Mouse (Mus musculus): ENCODE measurements around the gene Tacr1. TPM values are rescaled to one million over a fixed set of nuclear protein-coding genes. Genes with fewer than 3 reads are reported as not detected.
"Not testable (repeated sequence)": the region's sequence is repeated elsewhere in the genome, so short reads cannot be mapped to it uniquely, and the experiment has no call there.

Gene Tacr1
- total RNA-seq (2021): 1 to 10 TPM; 5.0 to 6.1 TPM

DNA sequence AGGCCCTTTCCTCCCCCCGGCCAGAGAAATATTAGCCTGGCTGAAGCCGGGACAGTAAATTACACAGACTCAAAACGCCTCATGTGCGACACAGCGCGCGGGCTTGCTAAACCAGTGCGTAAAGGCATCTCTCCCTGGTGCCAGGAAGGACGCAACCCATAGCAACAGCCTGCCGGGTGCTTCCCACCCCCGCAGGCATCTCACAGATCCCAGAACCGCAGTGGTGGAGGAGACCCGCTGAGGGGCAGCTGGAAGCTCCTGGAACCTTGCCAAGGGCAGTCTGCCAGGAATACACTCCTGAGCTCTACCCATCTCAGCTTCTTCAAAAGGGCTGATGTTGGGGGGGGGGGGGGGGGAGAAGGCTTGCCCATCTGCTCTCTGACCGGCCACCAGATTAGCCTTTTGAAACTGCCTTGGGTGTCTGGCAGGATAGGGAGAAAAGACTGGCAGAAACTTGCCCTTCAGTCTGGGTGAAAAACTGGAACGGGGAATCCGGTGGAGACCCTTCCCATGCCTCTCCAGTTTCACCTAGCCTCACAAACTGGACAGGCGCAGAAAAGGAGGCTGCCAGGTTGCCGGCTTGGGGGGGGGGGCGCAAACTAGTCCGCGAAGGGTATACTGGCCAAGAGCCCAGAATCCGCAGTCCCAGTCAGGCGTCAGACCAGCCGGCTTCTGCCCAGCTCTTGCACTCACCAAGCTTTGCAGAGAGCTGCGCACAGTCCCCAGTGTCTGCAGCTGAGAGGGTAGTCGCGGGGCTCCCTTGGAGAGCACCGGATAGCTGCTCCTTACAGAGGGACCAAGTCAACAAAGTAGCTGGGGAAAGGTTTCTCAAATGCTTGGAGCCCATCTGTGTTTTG lies at the start of gene Tacr1:
Tacr1 (plus strand) TSS at position 740 of the 857 bp plus-strand sequence.
- intact Hi-C loops (cut with DNase I): no loop called here
- peak; percentile 95 for DNase-seq

DNA sequence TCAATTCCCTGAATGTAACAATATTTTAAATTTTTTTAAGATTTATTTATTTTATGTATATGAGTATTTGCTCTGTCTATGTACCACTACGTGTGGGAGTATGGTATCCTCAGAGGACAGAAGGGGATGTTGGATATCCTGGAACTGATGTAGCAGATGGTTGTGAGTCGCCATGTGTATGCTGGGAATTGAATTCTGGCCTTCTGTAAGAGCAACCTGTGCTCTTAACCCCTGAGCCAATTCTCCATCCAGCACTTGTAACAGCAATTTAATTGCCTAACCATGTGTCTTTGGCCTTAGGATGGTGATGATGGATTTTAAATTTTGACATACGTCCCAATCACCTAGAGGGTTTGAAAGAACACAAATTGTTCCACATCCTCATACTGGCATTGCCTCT lies 26.0 kb upstream of the Tacr1 start:
- DNase-seq: no peak
- intact Hi-C loops (cut with DNase I): loop anchor here (10.0 kb wide), 1 partner anchor 391 kb away; no protein-coding TSS in a partner anchor

DNA sequence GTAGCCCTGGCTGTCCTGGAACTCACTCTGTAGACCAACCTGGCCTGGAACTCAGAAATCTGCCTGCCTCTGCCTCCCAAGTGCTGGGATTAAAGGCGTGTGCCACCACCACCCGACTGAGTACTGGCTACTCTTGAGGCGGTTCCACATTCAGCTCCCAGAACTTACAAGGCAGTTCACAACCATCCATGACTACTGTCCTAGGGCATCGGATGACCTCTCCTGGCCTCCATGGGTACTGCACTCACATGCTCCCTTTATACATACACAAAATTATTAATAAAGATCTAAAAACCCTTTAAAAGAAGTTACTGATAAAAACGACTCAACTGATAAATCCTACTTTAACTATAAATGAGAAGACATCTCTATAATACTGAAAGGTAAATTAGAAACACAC lies 18.6 kb upstream of the Tacr1 start:
- intact Hi-C loops (cut with DNase I): no loop called here
- no peak for DNase-seq

DNA sequence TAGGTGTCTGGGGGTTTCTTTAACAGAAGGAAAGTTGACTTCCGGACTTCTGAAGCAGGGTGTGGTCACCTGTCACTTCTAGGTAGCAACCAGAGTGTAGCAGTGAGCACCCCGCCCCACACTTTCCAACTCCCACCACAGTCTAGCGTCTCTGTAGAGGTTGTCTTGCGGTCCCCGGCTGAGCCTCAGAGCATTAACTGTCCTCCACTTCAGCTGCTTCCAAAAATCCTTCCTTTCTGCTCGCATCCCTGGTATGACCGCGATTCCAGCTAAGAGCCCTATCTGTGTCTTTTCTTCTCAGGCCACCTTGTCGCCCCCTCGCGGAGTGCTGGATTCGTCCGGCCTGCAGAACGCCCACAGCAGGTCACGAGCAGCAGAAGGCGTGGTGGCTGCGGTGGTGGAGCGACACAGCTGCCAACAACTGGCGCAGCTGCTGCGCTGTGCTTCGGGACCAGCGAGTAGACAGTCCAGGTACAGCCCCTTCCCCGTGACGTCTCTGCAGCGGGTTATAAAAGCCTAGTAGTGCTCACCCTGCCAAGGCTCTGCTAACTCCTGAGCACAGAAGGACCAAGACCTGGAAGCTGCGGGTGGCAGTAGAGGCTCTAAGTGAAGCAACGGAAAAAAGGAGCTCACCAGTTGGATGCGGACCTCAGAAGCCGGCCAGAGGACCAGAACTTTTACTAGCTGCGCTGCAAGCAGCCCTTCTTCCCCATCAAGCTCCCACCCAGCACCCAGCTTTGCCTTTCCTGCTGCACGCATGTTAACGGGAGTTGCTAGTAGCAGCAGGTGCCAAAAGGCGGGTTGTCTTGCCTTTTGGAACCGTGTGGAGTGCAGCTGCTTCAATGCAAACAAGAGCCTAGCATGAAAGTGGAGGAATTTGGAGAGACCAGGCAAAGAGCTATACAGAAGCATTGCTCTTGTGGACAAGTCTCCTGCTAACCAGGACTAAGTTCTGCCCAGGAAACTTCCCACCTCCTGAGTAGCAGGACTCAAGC lies 664 bp downstream of the Tacr1 start:
- DNase-seq: peak; percentile 46
- intact Hi-C loops (cut with DNase I): no loop called here

DNA sequence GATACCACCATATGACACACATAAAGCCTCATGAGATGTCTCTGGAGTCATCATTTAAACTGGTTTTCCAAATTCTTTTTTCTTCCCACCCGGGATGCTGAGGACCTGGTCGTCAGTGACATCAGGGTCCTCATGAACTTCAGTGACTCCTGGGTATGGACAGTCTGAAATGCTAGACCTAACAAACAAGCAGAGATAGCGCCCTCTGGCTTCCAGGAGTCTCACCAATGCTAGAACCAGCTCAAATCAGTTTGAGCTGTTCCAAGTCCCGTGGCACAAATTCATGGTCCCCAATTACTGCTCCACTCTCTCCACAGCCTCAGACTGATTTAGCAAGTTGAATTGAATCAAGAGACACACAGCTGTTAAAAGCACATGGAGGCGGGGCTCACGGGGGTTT lies 16.2 kb downstream of the Tacr1 start:
- no peak for DNase-seq
- intact Hi-C loops (cut with DNase I): no loop called here

DNA sequence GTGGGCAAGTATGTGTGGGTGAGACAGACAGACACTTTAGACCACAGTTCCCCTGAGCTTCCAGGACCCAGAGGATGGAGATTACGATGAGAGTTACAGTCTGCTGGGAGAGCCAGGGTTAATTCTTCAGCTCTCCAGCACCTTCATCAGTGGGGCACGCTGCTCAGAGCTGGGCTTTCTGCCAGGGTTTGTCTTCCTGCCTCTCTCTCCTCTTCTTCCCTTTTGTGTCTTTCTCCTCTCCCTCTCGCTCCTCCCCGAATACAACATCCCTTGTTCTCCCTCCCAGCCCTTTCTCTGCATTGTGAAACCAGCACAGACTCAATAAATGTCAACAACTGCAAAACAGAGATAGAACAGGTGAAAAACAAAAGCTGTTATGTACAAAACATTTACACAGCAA lies 18.1 kb downstream of the Tacr1 start:
- DNase-seq: no peak
- intact Hi-C loops (cut with DNase I): no loop called here

DNA sequence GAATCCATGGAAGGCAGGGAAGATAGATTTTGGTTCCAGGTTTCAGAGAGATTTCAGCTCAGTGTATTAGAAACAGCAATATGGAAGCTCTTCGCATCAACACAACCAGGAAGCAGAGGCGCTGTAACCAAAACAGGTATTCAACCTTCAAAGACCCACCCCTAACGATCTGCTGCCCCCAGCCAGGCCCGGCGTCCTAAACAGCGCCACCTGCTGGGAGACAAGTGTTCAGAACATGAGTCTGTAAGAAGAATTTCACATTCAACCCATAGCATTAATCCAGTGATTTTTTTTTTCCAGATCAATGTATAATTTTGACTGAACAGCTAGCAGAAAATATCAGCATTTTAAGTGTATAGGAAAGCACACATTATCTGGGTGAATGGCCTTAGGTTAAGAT lies 26.8 kb downstream of the Tacr1 start:
- intact Hi-C loops (cut with DNase I): no loop called here
- no peak for DNase-seq

DNA sequence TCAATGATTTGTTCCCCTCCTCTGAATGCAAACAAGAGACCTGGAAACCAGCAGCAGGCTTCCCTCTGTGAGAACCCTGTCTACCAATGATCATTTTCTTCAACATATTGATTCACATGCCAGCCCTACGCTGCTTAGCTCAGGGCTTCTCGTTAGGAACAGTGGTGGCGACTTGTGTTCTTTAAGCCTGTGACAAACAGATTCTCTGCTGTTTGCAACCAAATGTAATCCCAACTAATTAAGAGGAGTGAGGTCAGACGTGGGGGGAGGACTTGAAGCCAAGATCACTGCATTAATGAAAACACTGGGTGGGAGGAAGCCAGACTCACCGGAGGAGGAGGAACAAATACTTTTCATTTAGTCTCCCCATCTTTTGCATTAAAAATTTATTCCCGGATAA lies 27.6 kb downstream of the Tacr1 start:
- intact Hi-C loops (cut with DNase I): no loop called here
- no peak for DNase-seq

DNA sequence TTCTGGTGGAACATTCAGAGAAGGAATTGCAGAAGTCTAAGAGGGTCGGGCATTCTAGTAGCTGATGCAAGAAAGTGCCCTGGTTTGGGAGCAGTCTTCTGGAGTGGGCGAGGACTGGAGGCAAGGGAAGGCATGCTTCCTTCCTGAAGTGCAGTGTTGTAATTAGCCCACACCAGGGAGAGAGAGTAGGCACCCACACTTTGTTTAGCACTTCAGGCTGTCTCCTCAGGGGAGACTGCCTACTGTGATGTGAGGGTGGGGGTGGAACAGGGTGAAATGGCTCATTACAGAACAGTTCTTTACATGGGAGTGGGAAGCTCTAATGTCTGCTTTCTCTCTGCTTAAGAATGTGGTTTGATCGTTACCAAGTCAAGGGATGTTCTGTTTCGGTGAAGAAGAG lies 35.0 kb downstream of the Tacr1 start:
- no peak for DNase-seq
- intact Hi-C loops (cut with DNase I): no loop called here

DNA sequence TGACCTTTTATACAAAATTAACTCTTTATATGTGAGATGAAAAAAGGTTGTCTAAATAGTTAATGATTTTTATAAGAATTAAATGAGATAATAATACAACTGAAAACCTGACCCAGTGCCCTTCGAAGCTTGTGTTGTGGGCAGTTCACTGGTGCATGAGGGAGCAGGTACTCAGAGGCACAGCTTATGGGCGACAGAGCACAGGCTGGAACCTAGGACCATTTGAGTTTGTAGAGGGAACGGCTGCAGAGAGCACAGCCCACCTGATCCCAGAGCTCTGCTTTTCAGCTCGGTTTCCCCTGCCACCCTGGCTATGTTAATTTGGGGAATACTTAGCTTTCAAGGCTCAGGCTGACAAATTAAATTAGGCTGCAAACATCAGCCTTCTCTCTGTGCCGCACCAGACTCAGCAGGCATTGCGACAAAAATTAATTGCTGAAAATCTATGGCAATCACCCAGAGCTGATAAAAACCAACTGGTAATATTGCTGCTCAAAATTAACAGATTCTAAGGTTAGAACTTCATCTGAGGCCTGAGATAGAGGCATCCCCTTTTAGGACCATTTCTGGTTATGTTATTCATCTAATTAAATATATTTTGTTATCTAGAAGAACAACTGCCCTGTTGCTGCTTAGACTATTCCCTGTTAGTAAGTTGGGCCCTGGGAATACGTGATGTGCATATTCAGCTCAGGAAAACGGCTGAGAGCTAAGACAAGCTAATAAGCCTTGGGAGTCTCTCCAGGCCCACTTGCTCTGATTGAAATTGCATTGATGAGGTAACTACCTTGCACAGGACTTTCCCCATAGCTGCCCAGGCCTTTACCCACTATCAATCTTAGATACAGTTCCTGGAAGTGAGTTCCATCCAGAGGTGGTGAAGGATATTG lies 50.3 kb downstream of the Tacr1 start:
- intact Hi-C loops (cut with DNase I); DNase-seq: not testable (repeated sequence)

DNA sequence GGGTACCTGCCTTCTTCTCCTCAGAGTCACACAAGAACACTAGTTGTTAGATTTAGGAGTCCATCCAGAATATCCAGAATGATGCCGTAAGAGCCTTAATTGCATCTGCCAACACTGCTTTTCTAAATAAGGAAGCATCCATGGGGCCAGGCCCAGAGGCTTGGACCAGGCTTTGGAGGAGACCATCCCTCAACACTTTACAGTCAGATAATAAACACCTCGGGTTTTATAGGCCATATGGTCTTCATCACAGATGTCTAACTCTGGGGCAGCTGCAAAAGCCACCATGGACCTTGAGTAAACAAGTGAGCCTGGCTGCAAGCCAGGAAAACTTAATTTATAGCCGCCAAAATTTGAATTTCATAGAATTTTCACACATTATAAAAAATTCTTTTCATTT lies 53.1 kb downstream of the Tacr1 start:
- intact Hi-C loops (cut with DNase I): no loop called here
- DNase-seq: no peak

DNA sequence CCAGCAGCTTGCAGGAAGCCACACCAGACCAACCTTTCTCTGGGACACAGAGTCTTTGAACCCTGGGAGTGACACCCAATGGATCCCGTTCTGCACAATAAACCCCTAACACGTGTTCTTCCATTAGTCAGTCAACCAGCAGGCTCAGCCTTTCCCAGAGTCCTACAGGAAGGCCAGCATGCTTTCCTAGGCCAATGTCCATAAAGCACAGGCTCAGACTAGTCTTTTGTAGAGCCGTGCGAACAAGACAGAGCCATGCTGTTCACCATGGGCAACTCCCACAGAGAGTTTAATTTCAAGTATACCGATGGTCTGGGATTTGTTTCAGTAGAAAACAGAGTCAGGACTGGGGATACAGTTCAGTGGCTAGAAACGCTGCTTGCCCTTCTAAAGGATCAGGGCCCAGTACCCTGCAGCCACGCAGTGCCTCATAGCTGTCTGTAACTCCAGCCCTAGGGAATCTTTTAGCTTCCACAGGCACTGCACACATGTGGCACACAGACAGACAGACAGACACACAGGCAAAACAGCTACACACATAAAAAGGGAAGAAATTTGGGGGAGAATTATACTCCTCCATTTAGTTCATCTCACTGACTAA lies 55.1 kb downstream of the Tacr1 start:
- intact Hi-C loops (cut with DNase I): no loop called here
- no peak for DNase-seq

DNA sequence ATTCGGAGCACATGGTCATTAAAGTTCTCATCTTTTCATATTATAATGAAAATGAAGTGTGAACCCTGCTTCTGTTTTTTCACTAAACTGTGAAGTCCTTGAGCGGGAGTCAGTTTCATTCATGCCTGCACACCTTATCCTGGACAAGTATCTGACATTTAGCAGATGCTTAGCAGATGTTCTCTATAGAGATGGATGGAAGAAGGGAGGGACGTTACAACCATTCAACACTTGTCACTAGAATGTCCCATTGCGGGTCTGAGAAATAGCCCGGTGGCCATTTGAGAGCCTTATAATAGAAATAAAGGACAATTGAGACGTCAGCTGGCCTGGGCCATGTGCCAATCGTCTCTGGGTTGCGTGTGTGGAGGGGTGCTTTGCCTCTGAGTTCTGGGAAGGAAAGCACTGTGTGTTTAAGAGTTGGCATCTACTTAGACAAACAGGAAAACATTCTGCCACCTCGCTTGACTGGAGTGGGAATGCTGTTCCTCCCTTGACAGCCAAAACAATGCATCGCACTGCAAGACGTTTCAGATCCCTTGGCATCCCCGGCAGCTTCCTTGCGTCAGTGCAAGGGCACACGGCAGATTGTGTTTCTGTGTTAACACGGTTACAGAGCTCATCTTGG lies 56.7 kb downstream of the Tacr1 start:
- intact Hi-C loops (cut with DNase I): no loop called here
- peak; percentile 52 for DNase-seq

DNA sequence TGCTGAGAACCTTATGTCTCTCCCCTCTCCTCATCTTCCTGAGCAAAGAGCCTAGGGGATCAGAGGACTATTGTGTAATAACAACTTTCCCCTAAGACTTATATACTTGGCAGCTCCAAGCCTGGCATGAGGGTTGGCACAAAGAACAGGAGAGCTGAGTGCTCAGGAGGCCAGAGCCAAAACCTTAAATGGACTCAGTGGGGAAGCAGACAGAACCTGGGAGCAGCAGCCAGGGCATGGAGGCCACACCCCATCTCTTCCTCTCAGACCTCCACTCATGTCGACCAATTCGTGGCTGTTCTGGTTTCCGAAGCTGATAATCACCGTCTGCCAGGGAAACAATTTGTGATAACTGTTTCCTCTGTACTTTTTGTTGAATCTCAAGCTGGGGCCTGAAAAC lies 61.0 kb downstream of the Tacr1 start:
- DNase-seq: peak; percentile 43
- intact Hi-C loops (cut with DNase I): no loop called here

DNA sequence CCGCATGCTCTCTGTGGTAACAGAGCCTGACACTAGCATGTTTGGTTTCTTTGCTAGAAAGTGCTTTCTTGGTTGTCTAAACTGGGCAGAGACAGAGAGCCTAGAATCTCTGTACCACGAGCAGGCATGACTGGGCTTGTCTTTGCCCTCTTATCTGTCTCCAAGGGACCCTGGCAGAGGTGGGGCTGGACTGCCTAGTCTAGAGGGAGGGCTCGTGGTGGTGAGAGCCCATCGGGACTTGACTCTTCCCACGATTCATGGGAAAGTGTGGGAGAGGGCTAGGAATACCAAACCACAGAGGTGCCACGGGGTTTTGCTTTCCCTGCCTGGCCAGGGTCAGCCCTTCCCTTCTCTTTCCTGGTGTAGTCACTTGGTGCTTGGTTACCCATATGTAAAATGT lies 72.3 kb downstream of the Tacr1 start:
- DNase-seq: no peak
- intact Hi-C loops (cut with DNase I): no loop called here

DNA sequence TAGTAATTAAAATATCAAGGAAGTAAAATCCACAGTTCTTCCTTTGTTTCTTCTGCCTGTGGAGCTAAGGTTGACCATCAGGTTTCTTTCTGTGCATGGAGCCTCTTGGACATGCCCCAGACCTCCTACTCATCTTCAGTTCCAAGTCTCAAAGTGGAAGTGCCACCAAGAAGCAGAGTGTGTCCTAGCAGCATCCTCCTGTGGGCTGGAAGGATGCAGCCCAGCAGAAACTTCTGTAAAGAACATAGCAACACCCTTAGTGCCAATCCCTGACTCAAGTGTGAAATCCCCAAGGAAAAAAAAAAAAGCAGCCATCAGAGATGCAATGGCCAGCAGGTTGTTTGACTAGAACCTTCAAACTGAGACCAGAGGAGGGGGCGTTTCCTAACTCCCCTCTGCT lies 81.7 kb downstream of the Tacr1 start:
- intact Hi-C loops (cut with DNase I): no loop called here
- DNase-seq: no peak

DNA sequence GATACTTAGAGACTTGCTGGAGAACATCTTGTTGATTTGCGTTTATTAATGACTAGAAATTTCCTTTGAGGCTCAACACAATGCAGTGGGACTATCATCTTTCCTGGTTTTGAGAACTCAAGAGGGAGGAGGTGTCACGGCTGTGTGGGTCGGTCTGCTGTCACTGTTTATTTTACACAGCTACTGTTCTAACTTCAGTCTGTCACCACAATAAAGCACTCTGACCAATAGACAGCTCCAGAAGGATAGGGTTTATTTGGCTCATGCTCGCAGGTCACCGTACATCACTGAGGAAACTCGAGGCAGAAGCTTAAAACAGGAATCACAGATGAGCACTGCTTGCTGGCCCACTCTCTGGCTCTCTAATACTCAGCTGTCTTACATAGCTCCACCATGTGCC lies 92.3 kb downstream of the Tacr1 start:
- intact Hi-C loops (cut with DNase I): no loop called here
- DNase-seq: no peak

DNA sequence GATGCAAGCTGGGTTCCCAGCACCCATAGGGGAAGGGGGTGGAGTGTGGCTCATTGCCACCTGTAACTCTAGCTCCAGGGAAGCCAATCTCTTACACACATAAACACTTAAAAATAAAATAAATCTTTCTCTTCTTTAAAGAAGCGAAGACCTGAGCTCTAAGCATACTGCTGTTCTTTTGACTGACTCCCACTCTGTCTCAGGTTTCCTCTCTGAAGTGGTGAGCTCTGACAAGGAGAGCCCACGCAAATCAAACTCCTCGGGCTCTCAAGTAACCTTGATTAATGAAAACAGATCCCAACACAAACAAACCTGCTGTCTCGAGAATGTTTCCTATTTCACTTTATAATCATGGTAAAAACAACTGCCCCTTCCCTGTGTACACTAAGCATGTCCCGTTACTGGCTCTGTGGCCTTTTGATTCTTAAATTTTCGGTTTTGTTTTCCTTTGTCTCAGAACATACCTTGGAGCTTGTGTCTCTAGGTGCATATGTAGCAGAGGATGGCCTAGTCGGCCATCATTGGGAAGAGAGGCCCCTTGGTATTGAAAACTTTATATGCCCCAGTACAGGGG lies 108.8 kb downstream of the Tacr1 start:
- intact Hi-C loops (cut with DNase I): no loop called here

DNA sequence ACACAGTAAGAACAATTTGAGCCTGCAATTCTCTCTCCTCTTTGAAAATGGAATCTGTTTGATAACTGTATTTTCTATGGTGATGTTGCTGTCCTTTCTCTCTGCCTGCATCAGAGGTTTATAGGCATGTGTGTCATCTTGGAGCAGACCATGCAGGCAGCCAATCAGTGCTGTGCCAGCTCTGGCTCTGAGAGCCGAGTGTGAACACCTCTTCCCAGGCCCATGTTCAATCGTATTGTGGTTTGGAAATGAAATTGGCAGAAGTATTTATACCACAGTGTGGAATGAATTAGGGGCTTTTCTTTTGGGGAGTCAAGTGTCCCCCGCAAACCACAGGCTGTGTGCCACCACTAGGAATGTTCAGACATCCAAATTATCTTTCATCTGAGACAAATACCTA lies 117.5 kb downstream of the Tacr1 start:
- DNase-seq: no peak
- intact Hi-C loops (cut with DNase I): no loop called here

More for the DNA sequence above, 108.8 kb downstream of the Tacr1 start:
- DNase-seq: no peak
